Mouse (Mus musculus): ENCODE results near the gene Ptprn2. TPM values are rescaled to one million over a fixed set of nuclear protein-coding genes. Genes with fewer than 3 reads are reported as not detected.
A peak's percentile ranks its signal among the peaks of the same experiment; 100 is the strongest.

Gene Ptprn2
- polyA plus RNA-seq, 1 experiment: 1.2 TPM

DNA sequence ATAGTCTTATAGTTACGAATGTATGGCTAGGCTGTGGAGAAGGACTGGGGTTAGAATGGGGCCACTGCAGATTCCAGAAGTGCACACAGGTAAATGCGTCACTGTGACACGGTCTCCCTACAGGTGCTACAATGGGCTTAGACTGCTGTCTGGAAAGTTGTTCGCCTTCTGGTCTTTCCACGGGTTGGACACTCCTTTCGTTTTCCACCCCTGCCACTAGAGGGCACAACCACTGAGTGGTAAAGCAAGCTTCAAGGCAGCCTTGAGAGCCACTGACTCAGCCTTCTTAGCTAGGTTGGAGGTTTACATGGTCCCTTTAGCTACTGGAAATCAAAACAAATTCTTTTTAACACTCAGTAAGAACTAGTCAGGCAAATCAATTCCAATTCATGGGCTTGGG is 492.7 kb downstream of the Ptprn2 start:
- peak; percentile 4 for DNase-seq
- Histone ChIP-seq H3K4me1 (replicated peaks; ENCODE audit: control insufficient read depth, insufficient read depth, low read length) (no peaks in the 10 kb centered on the region), H3K27ac (ENCODE audit: control insufficient read depth, insufficient read depth, low read length) (no peak overlapping the region), H3K36me3 (ENCODE audit: control insufficient read depth, insufficient read depth, low read length) (no peaks in the 10 kb centered on the region), H3K27me3 (ENCODE audit: control insufficient read depth, insufficient read depth, low read length) (no peaks in the 10 kb centered on the region), H3K4me3 (ENCODE audit: control insufficient read depth, insufficient read depth, low read length) (no peak overlapping the region)
- TF ChIP-seq POLR2A (IDR thresholded peaks at IDR 0.05; ENCODE audit: control insufficient read depth, extremely low read depth, insufficient read depth, low read length, poor library complexity): no peak
- TF ChIP-seq CTCF (IDR thresholded peaks at IDR 0.05; ENCODE audit: borderline replicate concordance, control insufficient read depth, extremely low read depth, insufficient read depth, low read length, poor library complexity): no peak
- WGBS: 77% methylated on average over 6 of the region's 6 CpGs

DNA sequence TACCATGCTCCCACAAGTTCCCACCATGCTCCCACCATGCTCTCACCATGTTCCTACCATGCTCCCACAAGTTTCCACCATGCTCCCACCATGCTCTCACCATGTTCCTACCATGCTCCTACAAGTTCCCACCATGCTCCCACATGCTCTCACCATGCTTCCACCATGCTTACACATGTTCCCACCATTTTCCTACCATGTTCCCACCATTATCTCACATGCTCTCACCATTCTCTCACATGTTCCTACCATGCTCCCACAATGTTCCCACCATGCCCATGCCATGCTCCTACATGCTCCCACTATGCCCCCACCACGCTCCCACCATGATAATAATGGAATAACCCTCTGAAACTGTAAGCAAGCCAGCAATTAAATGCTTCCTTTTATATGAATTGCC is 495.8 kb downstream of the Ptprn2 start:
- H3K4me1 ChIP-seq (replicated peaks; ENCODE audit: control insufficient read depth, insufficient read depth, low read length): no peaks in the 10 kb centered on the region
- no peaks in the 10 kb centered on the region for H3K27me3 ChIP-seq (ENCODE audit: control insufficient read depth, insufficient read depth, low read length)
- no peak for DNase-seq
- H3K27ac ChIP-seq (ENCODE audit: control insufficient read depth, insufficient read depth, low read length): no peak overlapping the region
- no peak overlapping the region for H3K4me3 ChIP-seq (ENCODE audit: control insufficient read depth, insufficient read depth, low read length)
- WGBS: 86% methylated on average over 1 of the region's 1 CpGs
- TF ChIP-seq POLR2A (IDR thresholded peaks at IDR 0.05; ENCODE audit: control insufficient read depth, extremely low read depth, insufficient read depth, low read length, poor library complexity) (no peak), CTCF (IDR thresholded peaks at IDR 0.05; ENCODE audit: borderline replicate concordance, control insufficient read depth, extremely low read depth, insufficient read depth, low read length, poor library complexity) (no peak)
- no peaks in the 10 kb centered on the region for H3K36me3 ChIP-seq (ENCODE audit: control insufficient read depth, insufficient read depth, low read length)

DNA sequence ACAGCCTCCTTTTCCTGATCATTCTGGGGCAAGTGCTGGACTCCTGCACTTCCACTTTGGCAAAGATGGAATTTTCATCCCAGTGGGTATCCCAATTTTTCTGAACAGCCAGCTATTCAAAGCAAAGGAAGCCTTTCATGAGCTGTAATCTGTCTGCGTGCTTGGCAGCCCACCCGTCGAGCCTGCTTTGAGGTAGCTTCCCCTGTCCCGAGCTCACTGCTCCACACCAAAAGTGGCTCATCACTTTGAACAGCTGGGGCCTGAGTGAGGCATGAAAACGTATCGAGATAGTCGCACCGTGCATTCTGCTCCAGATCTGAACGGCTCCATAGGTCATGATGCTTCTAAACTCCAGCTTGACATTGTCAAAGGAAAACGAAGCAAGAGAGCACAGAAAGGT is 503.6 kb downstream of the Ptprn2 start:
- TF ChIP-seq POLR2A (IDR thresholded peaks at IDR 0.05; ENCODE audit: control insufficient read depth, extremely low read depth, insufficient read depth, low read length, poor library complexity) (no peak), CTCF (IDR thresholded peaks at IDR 0.05; ENCODE audit: borderline replicate concordance, control insufficient read depth, extremely low read depth, insufficient read depth, low read length, poor library complexity) (no peak)
- 86% methylated on average over 10 of the region's 10 CpGs for WGBS

GRCm38 (mm10) chr12:117001546-117002148 is 516.1 kb downstream of the Ptprn2 start:
- Histone ChIP-seq H3K27me3 (ENCODE audit: control insufficient read depth, insufficient read depth, low read length) (no peaks in the 10 kb centered on the region), H3K4me3 (ENCODE audit: control insufficient read depth, insufficient read depth, low read length) (no peak overlapping the region), H3K27ac (ENCODE audit: control insufficient read depth, insufficient read depth, low read length) (no peak overlapping the region), H3K36me3 (ENCODE audit: control insufficient read depth, insufficient read depth, low read length) (no peaks in the 10 kb centered on the region), H3K4me1 (replicated peaks; ENCODE audit: control insufficient read depth, insufficient read depth, low read length) (no peaks in the 10 kb centered on the region)
- DNase-seq: no peak
- 86% methylated on average over 2 of the region's 2 CpGs for WGBS
- TF ChIP-seq POLR2A (IDR thresholded peaks at IDR 0.05; ENCODE audit: control insufficient read depth, extremely low read depth, insufficient read depth, low read length, poor library complexity) (no peak), CTCF (IDR thresholded peaks at IDR 0.05; ENCODE audit: borderline replicate concordance, control insufficient read depth, extremely low read depth, insufficient read depth, low read length, poor library complexity) (no peak)

More for the DNA sequence above, 503.6 kb downstream of the Ptprn2 start:
- DNase-seq: no peak
- H3K4me1 ChIP-seq (replicated peaks; ENCODE audit: control insufficient read depth, insufficient read depth, low read length): no peaks in the 10 kb centered on the region
- H3K4me3 ChIP-seq (ENCODE audit: control insufficient read depth, insufficient read depth, low read length): no peak overlapping the region
- H3K27ac ChIP-seq (ENCODE audit: control insufficient read depth, insufficient read depth, low read length): no peak overlapping the region
- H3K27me3 ChIP-seq (ENCODE audit: control insufficient read depth, insufficient read depth, low read length): no peaks in the 10 kb centered on the region
- H3K36me3 ChIP-seq (ENCODE audit: control insufficient read depth, insufficient read depth, low read length): no peaks in the 10 kb centered on the region

GRCm38 (mm10) chr12:117016753-117017595 is 531.5 kb downstream of the Ptprn2 start:
- Histone ChIP-seq H3K4me3 (ENCODE audit: control insufficient read depth, insufficient read depth, low read length) (no peak overlapping the region), H3K4me1 (replicated peaks; ENCODE audit: control insufficient read depth, insufficient read depth, low read length) (no peaks in the 10 kb centered on the region), H3K36me3 (ENCODE audit: control insufficient read depth, insufficient read depth, low read length) (no peaks in the 10 kb centered on the region), H3K27me3 (ENCODE audit: control insufficient read depth, insufficient read depth, low read length) (no peaks in the 10 kb centered on the region), H3K27ac (ENCODE audit: control insufficient read depth, insufficient read depth, low read length) (no peak overlapping the region)
- TF ChIP-seq POLR2A (IDR thresholded peaks at IDR 0.05; ENCODE audit: control insufficient read depth, extremely low read depth, insufficient read depth, low read length, poor library complexity) (no peak), CTCF (IDR thresholded peaks at IDR 0.05; ENCODE audit: borderline replicate concordance, control insufficient read depth, extremely low read depth, insufficient read depth, low read length, poor library complexity) (no peak)
- DNase-seq: no peak
- WGBS: 84% methylated on average over 15 of the region's 15 CpGs

- no peak for TF ChIP-seq CTCF (IDR thresholded peaks at IDR 0.05; ENCODE audit: borderline replicate concordance, control insufficient read depth, extremely low read depth, insufficient read depth, low read length, poor library complexity)
- TF ChIP-seq POLR2A (IDR thresholded peaks at IDR 0.05; ENCODE audit: control insufficient read depth, extremely low read depth, insufficient read depth, low read length, poor library complexity): no peak
- H3K27ac ChIP-seq (ENCODE audit: control insufficient read depth, insufficient read depth, low read length): no peak overlapping the region
- H3K4me3 ChIP-seq (ENCODE audit: control insufficient read depth, insufficient read depth, low read length): no peak overlapping the region
- H3K4me1 ChIP-seq (replicated peaks; ENCODE audit: control insufficient read depth, insufficient read depth, low read length): no peaks in the 10 kb centered on the region
- no peaks in the 10 kb centered on the region for H3K27me3 ChIP-seq (ENCODE audit: control insufficient read depth, insufficient read depth, low read length)
- WGBS: 23% methylated on average over 2 of the region's 2 CpGs
- no peak for DNase-seq
- no peaks in the 10 kb centered on the region for H3K36me3 ChIP-seq (ENCODE audit: control insufficient read depth, insufficient read depth, low read length)
These were observed 532.4 kb downstream of the Ptprn2 start for GRCm38 (mm10) chr12:117017912-117018311.
